Mouse (Mus musculus) ES-E14 (cell line): ENCODE measurements around the gene Tlk1.

Experiments used
- CHD2 ChIP-seq: IDR thresholded peaks from 2 replicates; pipeline ENCODE4 v1.6.1; 2014; ENCODE audit warnings: mild to moderate bottlenecking, low read depth, low read length, inconsistent platforms
- HCFC1 ChIP-seq: IDR thresholded peaks from 2 replicates; pipeline ENCODE4 v1.6.1; 2012; ENCODE audit warnings: low read length, inconsistent platforms, borderline replicate concordance; ENCODE audit not compliant: insufficient read depth

DNA sequence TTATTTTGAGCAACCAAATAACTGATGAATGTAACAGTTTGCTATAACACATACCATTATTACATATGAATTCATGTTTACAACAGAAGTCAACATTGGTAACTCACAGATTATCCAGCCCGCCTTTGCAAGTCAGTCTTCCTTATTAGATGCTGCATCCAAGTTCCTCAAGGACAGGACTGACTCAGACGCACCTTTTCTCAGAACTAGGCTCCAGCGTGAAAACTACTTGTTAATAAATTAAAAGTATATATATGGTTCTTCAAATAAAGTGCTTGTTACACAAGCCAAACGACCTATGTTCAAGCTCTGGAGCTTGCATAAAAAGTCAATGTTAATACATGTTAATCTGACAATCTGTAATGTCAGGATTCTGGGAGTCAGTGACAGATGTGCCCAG lies 11.9 kb downstream of the Tlk1 start:
- TF ChIP-seq HCFC1: no peak
- no peak for TF ChIP-seq CHD2
